Mouse (Mus musculus): Measurements from ENCODE around the gene Pou3f1. TPM values are rescaled to one million over a fixed set of nuclear protein-coding genes. Genes with fewer than 3 reads are reported as not detected.

The Pou3f1 gene
- total RNA-seq, 2 experiments from 2014 or later = 17.1 to 17.3 TPM

DNA sequence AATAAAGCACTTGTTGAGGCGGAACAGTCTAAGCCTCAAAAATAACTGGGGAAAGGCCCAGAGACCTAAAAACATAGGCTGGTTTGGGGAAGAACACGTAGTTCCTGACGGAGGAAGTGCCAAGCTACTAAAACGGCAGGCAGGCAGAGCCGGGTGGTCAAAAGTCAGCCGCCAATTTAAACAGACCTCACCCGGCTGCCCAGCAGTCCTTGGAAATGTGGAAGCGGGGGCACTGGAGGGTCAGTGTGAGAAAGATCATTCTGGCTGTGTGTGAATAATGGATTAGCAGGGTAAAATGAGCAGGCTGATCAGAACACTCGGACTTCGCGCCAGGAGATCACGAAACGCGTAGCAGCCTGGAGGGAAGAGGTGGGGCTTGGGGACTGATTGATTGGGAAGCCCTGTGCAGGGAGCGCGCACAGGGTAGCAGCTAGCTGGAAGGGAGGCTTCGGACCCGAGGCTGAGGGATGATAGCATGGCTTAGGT lies 53.4 kb downstream of the Pou3f1 start:
- no peak for DNase-seq (ENCODE audit: low spot score in 2 of 2)

Other genes starting within 250 kb of the Pou3f1 start
- gene 3100002H09Rik, start 46.0 kb upstream of the Pou3f1 start, total RNA-seq (2021) = under 1 TPM in 1 of 2 experiments, not detected in 1; 0.86 TPM
- gene Utp11, start 36.8 kb downstream of the Pou3f1 start, total RNA-seq (2021) = 10 to 100 TPM; 15.0 to 15.3 TPM
- 1 to 10 TPM; 1.3 TPM for gene Fhl3, start 43.9 kb downstream of the Pou3f1 start, total RNA-seq (2021)
- 10 to 100 TPM; 33.9 to 42.3 TPM for gene Sf3a3, start 58.0 kb downstream of the Pou3f1 start, total RNA-seq (2021)
- 10 to 100 TPM; 37.2 to 42.3 TPM for gene Inpp5b, start 85.0 kb downstream of the Pou3f1 start, total RNA-seq (2021)
- 10 to 100 TPM; 25.8 to 27.8 TPM for gene Mtf1, start 145.3 kb downstream of the Pou3f1 start, total RNA-seq (2021)
- 10 to 100 TPM; 38.3 to 39.3 TPM for gene Yrdc, start 193.9 kb downstream of the Pou3f1 start, total RNA-seq (2021)
- gene 1110065P20Rik, start 194.4 kb downstream of the Pou3f1 start, total RNA-seq (2021) = 10 to 100 TPM; 73.1 to 75.8 TPM
- gene Maneal, start 205.4 kb downstream of the Pou3f1 start, total RNA-seq (2021) = 10 to 100 TPM; 53.8 to 55.5 TPM
- 10 to 100 TPM; 44.4 to 46.0 TPM for gene Epha10, start 224.1 kb downstream of the Pou3f1 start, total RNA-seq (2021)

Data from left cerebral cortex, adult 18-20 months (tissue).